Mouse (Mus musculus): ENCODE measurements around the gene Cd19.

Cd19 gene

GRCm38 (mm10) chr7:126376903-126377277 lies 37.8 kb downstream of the Cd19 start:
- no peak for DNase-seq

DNA sequence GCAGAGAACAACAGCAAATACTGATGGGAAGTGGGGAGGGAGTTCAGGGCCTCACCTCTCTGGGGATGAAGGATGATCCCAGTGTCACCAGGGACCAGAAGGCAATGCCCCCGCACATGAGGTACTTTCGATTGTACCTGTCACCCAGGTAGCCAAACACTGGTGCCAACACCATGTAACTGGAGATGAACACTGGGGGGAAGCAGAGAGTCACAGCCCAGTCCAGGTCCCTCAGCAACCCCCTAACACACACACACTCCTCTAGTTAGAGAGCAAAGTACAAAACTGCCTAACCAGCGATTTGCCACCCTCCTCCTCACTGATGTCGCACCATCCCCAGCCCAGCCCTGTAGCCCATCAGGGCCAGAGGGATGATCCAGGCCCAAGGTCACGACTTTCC lies 39.7 kb downstream of the Cd19 start:
- DNase-seq: peak; percentile 28

GRCm38 (mm10) chr7:126374526-126374925 lies 40.2 kb downstream of the Cd19 start:
- peak; percentile 53 for DNase-seq

- no peak for DNase-seq
Measured at GRCm38 (mm10) chr7:126373007-126373406, 41.7 kb downstream of the Cd19 start.

DNA sequence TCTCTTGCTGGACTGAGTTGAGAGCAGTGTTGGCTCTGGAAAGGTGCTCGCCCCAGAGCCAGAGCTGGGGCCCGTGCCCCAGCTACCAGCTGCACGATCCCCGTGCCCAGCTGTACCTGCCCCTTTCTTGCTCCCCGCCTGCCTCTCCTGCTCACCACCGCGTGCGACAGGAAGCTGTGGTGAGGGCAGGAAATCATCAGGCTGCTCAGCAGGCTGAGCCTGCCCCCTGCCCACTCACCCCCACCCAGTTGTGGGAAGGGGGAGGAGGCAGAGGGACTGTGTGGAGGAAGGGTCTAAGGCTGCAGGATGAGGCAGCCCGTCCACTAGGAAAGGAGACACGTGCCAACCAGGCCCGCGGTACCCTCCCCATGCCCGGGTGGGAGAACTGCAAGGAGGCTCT lies 45.3 kb downstream of the Cd19 start, which contains the start of gene Lat:
Gene Lat (minus strand): TSS at position 178 of the 400 bp plus-strand sequence.
- DNase-seq: peak; percentile 16

GRCm38 (mm10) chr7:126368367-126368766 lies 46.3 kb downstream of the Cd19 start:
- DNase-seq: no peak

GRCm38 (mm10) chr7:126367636-126368035 lies 47.1 kb downstream of the Cd19 start:
- DNase-seq: no peak

GRCm38 (mm10) chr7:126363038-126363437 lies 51.7 kb downstream of the Cd19 start:
- no peak for DNase-seq

DNA sequence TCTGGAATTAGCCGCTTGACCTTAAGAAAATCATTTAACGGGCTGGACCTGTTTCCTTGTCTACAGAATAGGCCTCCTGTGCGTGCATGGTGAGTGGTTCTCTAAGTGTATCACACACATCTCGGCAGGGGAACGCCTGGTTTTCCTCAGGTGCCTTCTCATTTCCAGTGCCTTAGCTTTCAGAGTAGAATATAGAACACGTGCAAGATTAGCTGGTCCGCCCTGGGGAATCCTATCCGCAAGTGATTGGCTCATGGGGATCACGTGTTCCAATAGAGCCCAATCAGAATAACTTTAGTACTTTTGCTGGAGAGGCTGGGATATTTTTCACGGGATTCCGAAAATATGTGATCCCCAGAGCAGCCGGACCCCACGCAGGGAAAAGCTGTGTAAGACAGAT lies 55.6 kb downstream of the Cd19 start:
- peak; percentile 41 for DNase-seq
